Mouse (Mus musculus) c-Kit-negative CD71-positive TER-119-positive erythroid progenitor cells, embryonic 14.5 days (primary cell): ENCODE measurements around the gene Sv2b.

ENCODE experiments used
- DNase-seq: peaks from one replicate; pipeline ENCODE4 v3.0.0-alpha.2; 2013; ENCODE audit warnings: low read depth, low spot score

Gene Sv2b

GRCm38 (mm10) chr7:75292246-75292645, 16.8 kb downstream of the Sv2b start:
- DNase-seq = no peak

GRCm38 (mm10) chr7:75290554-75290953, 18.5 kb downstream of the Sv2b start:
- DNase-seq = no peak

- DNase-seq = no peak
Measured at GRCm38 (mm10) chr7:75287237-75287636, 21.8 kb downstream of the Sv2b start.

GRCm38 (mm10) chr7:75282951-75283350, 26.1 kb downstream of the Sv2b start:
- DNase-seq = no peak

GRCm38 (mm10) chr7:75282080-75282650, 26.9 kb downstream of the Sv2b start:
- DNase-seq = no peak

- no peak for DNase-seq
Measured at GRCm38 (mm10) chr7:75281106-75281505, 28.0 kb downstream of the Sv2b start.

GRCm38 (mm10) chr7:75277847-75278246, 31.2 kb downstream of the Sv2b start:
- DNase-seq = no peak

- no peak for DNase-seq
Measured at GRCm38 (mm10) chr7:75276739-75277138, 32.3 kb downstream of the Sv2b start.

GRCm38 (mm10) chr7:75274518-75274917, 34.5 kb downstream of the Sv2b start:
- DNase-seq = no peak

GRCm38 (mm10) chr7:75273633-75274032, 35.4 kb downstream of the Sv2b start:
- no peak for DNase-seq

GRCm38 (mm10) chr7:75271921-75272381, 37.1 kb downstream of the Sv2b start:
- DNase-seq = no peak

GRCm38 (mm10) chr7:75271306-75271705, 37.8 kb downstream of the Sv2b start:
- DNase-seq = no peak

GRCm38 (mm10) chr7:75267236-75267635, 41.8 kb downstream of the Sv2b start:
- DNase-seq = no peak

- no peak for DNase-seq
Measured at GRCm38 (mm10) chr7:75265241-75265640, 43.8 kb downstream of the Sv2b start.

GRCm38 (mm10) chr7:75259945-75260344, 49.1 kb downstream of the Sv2b start:
- DNase-seq = no peak

GRCm38 (mm10) chr7:75253611-75254250, 55.3 kb downstream of the Sv2b start:
- no peak for DNase-seq

GRCm38 (mm10) chr7:75240754-75241507, 68.1 kb downstream of the Sv2b start:
- DNase-seq = no peak

GRCm38 (mm10) chr7:75236386-75236785, 72.7 kb downstream of the Sv2b start:
- DNase-seq = no peak

GRCm38 (mm10) chr7:75224206-75224605, 84.9 kb downstream of the Sv2b start:
- DNase-seq = no peak

- DNase-seq = no peak
Measured at GRCm38 (mm10) chr7:75222704-75223431, 86.2 kb downstream of the Sv2b start.

GRCm38 (mm10) chr7:75220786-75221185, 88.3 kb downstream of the Sv2b start:
- DNase-seq = no peak

- DNase-seq = no peak
Measured at GRCm38 (mm10) chr7:75220296-75220695, 88.8 kb downstream of the Sv2b start.
